Mouse (Mus musculus): ENCODE data around the gene Gcnt1. TPM values are rescaled to one million over a fixed set of nuclear protein-coding genes. Genes with fewer than 3 reads are reported as not detected.

The Gcnt1 gene
- total and polyA plus RNA-seq, 3 experiments, result 0.22 TPM; not detected in 2

GRCm38 (mm10) chr19:17359315-17359890 is 13.2 kb downstream of the Gcnt1 start:
- Histone ChIP-seq H3K79me2 (ENCODE audit: control insufficient read depth, insufficient read depth, low read length, poor library complexity) (no peaks in the 10 kb centered on the region), H3K4me3 (ENCODE audit: control insufficient read depth in 1 of 2, insufficient read depth in 1 of 2, low read depth in 2 of 2, low read length in 2 of 2) (peak overlapping the region in 1 of 2 experiments; percentile 24; a peak in 2 of 4 replicates), H3K9me3 (replicated peaks; ENCODE audit: insufficient read depth, low read length) (no peaks in the 10 kb centered on the region), H3K9ac (ENCODE audit: control insufficient read depth, low read depth, low read length, poor library complexity, severe bottlenecking) (0 out of 2 replicates have a peak overlapping the region, but pooled peaks have one; percentile 28), H3K4me1 (ENCODE audit: control insufficient read depth in 1 of 2, insufficient read depth in 2 of 2, low read length in 2 of 2) (peaks cover 8 to 16% of the 10 kb centered on the region in 2 experiments), H3K27me3 (ENCODE audit: control insufficient read depth in 1 of 2, insufficient read depth in 2 of 2, low read length in 2 of 2) (no peaks in the 10 kb centered on the region), H3K36me3 (ENCODE audit: control insufficient read depth in 1 of 2, insufficient read depth in 2 of 2, low read length in 2 of 2) (peaks cover 0 to 12% of the 10 kb centered on the region in 2 experiments; a peak in 2 of 4 replicates), H3K27ac (ENCODE audit: control insufficient read depth, low read depth, low read length) (no peak overlapping the region; the same call in 1 of the 2 replicates)
- peak; percentile 76 for DNase-seq (ENCODE audit: low read depth, low spot score)
- no peak for TF ChIP-seq E2F4 (IDR thresholded peaks at IDR 0.05; ENCODE audit: borderline replicate concordance, low read depth, low read length)
- TF ChIP-seq KAT2A (conservative IDR thresholded peaks at IDR 0.05; ENCODE audit: low read depth, low read length), result no peak
- no peak for TF ChIP-seq ZKSCAN1 (IDR thresholded peaks at IDR 0.05; ENCODE audit: low read depth, low read length)
- TF ChIP-seq NRF1 (IDR thresholded peaks at IDR 0.05; ENCODE audit: insufficient read depth, low read depth, low read length, poor library complexity, severe bottlenecking), result peak; percentile 43; the same call in 1 of the 2 replicates
- TF ChIP-seq POLR2AphosphoS2 (IDR thresholded peaks at IDR 0.05; ENCODE audit: low read length), result no peak
- no peak for TF ChIP-seq ELF1 (IDR thresholded peaks at IDR 0.05; ENCODE audit: low read depth, low read length)
- no peak for TF ChIP-seq MXI1 (IDR thresholded peaks at IDR 0.05; ENCODE audit: low read depth, low read length)

DNA sequence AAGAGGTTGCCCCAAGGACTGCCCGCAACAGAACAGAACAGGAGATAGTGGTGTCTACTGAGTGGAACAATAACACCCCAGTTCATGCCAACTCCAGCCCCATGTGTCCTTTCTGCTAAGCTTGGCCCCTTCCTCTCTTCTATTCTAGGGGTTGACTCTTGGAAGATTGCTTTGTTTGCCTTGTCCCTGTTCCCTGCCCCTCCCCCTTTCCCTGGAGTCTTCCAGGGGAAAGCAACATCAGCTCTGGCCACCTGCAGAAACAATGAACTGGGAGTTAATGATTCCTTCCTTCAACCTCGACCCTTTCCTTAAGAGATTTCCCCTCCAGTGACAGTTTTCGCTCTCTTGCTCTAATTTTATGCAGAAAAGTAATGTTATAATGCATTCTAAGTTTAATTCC is 15.3 kb downstream of the Gcnt1 start:
- DNase-seq (ENCODE audit: low read depth, low spot score), result no peak
- TF ChIP-seq CHD2 (IDR thresholded peaks at IDR 0.05; ENCODE audit: low read length), result no peak
- no peak for TF ChIP-seq EP300 (IDR thresholded peaks at IDR 0.05; ENCODE audit: low read depth in 1 of 2, low read length in 2 of 2)
- no peak for TF ChIP-seq ZC3H11A (IDR thresholded peaks at IDR 0.05; ENCODE audit: low read depth, low read length)
- no peak for TF ChIP-seq CHD1 (IDR thresholded peaks at IDR 0.05; ENCODE audit: low read depth, low read length)
- no peak for TF ChIP-seq MAX (IDR thresholded peaks at IDR 0.05; ENCODE audit: low read length)
- Histone ChIP-seq H3K27me3 (ENCODE audit: control insufficient read depth in 1 of 2, insufficient read depth in 2 of 2, low read length in 2 of 2) (peaks cover 0 to 1% of the 10 kb centered on the region in 2 experiments; a peak in 1 of 4 replicates), H3K27ac (ENCODE audit: control insufficient read depth, low read depth, low read length) (no peak overlapping the region), H3K9ac (ENCODE audit: control insufficient read depth, low read depth, low read length, poor library complexity, severe bottlenecking) (no peak overlapping the region), H3K4me1 (ENCODE audit: control insufficient read depth in 1 of 2, insufficient read depth in 2 of 2, low read length in 2 of 2) (peaks cover 8 to 16% of the 10 kb centered on the region in 2 experiments), H3K4me3 (ENCODE audit: control insufficient read depth in 1 of 2, insufficient read depth in 1 of 2, low read depth in 2 of 2, low read length in 2 of 2) (no peak overlapping the region), H3K36me3 (ENCODE audit: control insufficient read depth in 1 of 2, insufficient read depth in 2 of 2, low read length in 2 of 2) (peaks cover 0 to 12% of the 10 kb centered on the region in 2 experiments; a peak in 2 of 4 replicates), H3K9me3 (replicated peaks; ENCODE audit: insufficient read depth, low read length) (no peaks in the 10 kb centered on the region), H3K79me2 (ENCODE audit: control insufficient read depth, insufficient read depth, low read length, poor library complexity) (no peaks in the 10 kb centered on the region)

DNA sequence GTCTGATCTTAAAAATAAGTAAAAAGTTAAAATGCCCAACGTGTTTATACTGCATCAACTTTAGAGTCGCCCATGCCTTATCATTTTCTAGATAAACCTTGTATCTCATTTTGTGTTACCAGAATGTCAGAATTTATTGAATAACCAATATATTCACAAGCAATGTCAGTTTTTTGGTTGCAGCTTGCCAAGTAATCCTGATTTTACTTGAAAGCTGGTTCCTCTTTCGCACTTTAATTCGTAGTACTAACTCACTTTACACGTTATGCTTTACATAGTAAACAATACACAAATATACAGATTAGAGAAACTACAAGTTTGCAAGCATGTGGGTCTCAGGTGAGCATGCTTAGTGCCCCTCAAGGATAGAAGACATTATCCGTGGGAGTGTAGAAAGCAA is 15.7 kb downstream of the Gcnt1 start:
- TF ChIP-seq CHD2 (IDR thresholded peaks at IDR 0.05; ENCODE audit: low read length), result no peak
- TF ChIP-seq POLR2A (IDR thresholded peaks at IDR 0.05; ENCODE audit: control insufficient read depth in 1 of 2, insufficient read depth in 1 of 2, low read depth in 1 of 2, low read length in 2 of 2, poor library complexity in 1 of 2), result no peak
- TF ChIP-seq MYC (IDR thresholded peaks at IDR 0.05; ENCODE audit: low read depth, low read length), result no peak
- 0 out of 2 replicates have a peak, but pooled peaks have one; percentile 15 for TF ChIP-seq BHLHE40 (IDR thresholded peaks at IDR 0.05; ENCODE audit: borderline replicate concordance, low read depth, low read length)
- peak; percentile 57; the same call in 1 of the 2 replicates for TF ChIP-seq RCOR1 (IDR thresholded peaks at IDR 0.05; ENCODE audit: low read depth, low read length)
- 0 out of 4 replicates have a peak, but pooled peaks of 1 of the 2 experiments have one; percentile 25 for TF ChIP-seq EP300 (IDR thresholded peaks at IDR 0.05; ENCODE audit: low read depth in 1 of 2, low read length in 2 of 2)
- no peak for TF ChIP-seq KAT2A (conservative IDR thresholded peaks at IDR 0.05; ENCODE audit: low read depth, low read length)
- TF ChIP-seq TBP (IDR thresholded peaks at IDR 0.05; ENCODE audit: low read depth, low read length), result no peak
- no peak for TF ChIP-seq MXI1 (IDR thresholded peaks at IDR 0.05; ENCODE audit: low read depth, low read length)
- H3K9me3 ChIP-seq (replicated peaks; ENCODE audit: insufficient read depth, low read length), result no peaks in the 10 kb centered on the region
- peaks cover 0 to 12% of the 10 kb centered on the region in 2 experiments; a peak in 2 of 4 replicates for H3K36me3 ChIP-seq (ENCODE audit: control insufficient read depth in 1 of 2, insufficient read depth in 2 of 2, low read length in 2 of 2)
- H3K4me1 ChIP-seq (ENCODE audit: control insufficient read depth in 1 of 2, insufficient read depth in 2 of 2, low read length in 2 of 2), result peaks cover 8 to 16% of the 10 kb centered on the region in 2 experiments
- no peak overlapping the region for H3K27ac ChIP-seq (ENCODE audit: control insufficient read depth, low read depth, low read length)
- no peak overlapping the region for H3K9ac ChIP-seq (ENCODE audit: control insufficient read depth, low read depth, low read length, poor library complexity, severe bottlenecking)
- H3K27me3 ChIP-seq (ENCODE audit: control insufficient read depth in 1 of 2, insufficient read depth in 2 of 2, low read length in 2 of 2), result peaks cover 0 to 1% of the 10 kb centered on the region in 2 experiments; a peak in 1 of 4 replicates
- peak; percentile 60 for DNase-seq (ENCODE audit: low read depth, low spot score)
- no peaks in the 10 kb centered on the region for H3K79me2 ChIP-seq (ENCODE audit: control insufficient read depth, insufficient read depth, low read length, poor library complexity)
- no peak overlapping the region for H3K4me3 ChIP-seq (ENCODE audit: control insufficient read depth in 1 of 2, insufficient read depth in 1 of 2, low read depth in 2 of 2, low read length in 2 of 2)
